20 mouse cellular contexts compared by ENCODE assay signal in genomic region chr12:105546538-105546937, GRCm38 (mm10). TPM values are rescaled to one million over a fixed set of nuclear protein-coding genes. Genes with fewer than 3 reads are reported as not detected.
DNase-seq lines count a peak whose midpoint lies in the region; ATAC-seq and TF ChIP-seq lines count a peak whose summit lies in the region.
"Had no signal": no experiment of that assay in that cellular context is flagged by ENCODE, and none has a peak within 500 bp of the region (broad histone marks: within the 10 kb centered on the region; RNA-seq: fewer than 3 reads in every experiment).

No protein-coding gene starts in this region.

- no peaks in the 10 kb centered on the region for H3K79me2 ChIP-seq in myocyte (ENCODE audit: control insufficient read depth, insufficient read depth)

- peaks cover 52% of the 10 kb centered on the region for H3K4me1 ChIP-seq in heart, embryonic 10.5 days
- H3K4me1 ChIP-seq in heart, embryonic 12.5 days (replicated peaks) = peaks cover 42% of the 10 kb centered on the region
- H3K4me1 ChIP-seq: forebrain, embryonic 15.5 days had no signal

- H3K36me3 ChIP-seq in heart, embryonic 10.5 days = no peaks in the 10 kb centered on the region
- H3K36me3 ChIP-seq in heart, embryonic 12.5 days = no peaks in the 10 kb centered on the region
- no peaks in the 10 kb centered on the region for H3K36me3 ChIP-seq in myocyte (ENCODE audit: control insufficient read depth, insufficient read depth)
- H3K36me3 ChIP-seq: embryonic facial prominence, embryonic 12.5 days; forebrain, embryonic 15.5 days; heart, embryonic 13.5 days; hindbrain, embryonic 12.5 days had no signal

- no peak overlapping the region for H3K4me2 ChIP-seq in heart, embryonic 12.5 days
- H3K4me2 ChIP-seq in myocyte (ENCODE audit: low read depth) = peak overlapping the region; percentile 57
- H3K4me2 ChIP-seq: embryonic facial prominence, embryonic 12.5 days; forebrain, embryonic 15.5 days; heart, embryonic 13.5 days; hindbrain, embryonic 12.5 days had no signal

- no peaks in the 10 kb centered on the region for H3K9me3 ChIP-seq in heart, embryonic 10.5 days
- no peaks in the 10 kb centered on the region for H3K9me3 ChIP-seq in heart, embryonic 12.5 days (replicated peaks)
- H3K9me3 ChIP-seq: embryonic facial prominence, embryonic 12.5 days; forebrain, embryonic 15.5 days; heart, embryonic 13.5 days; hindbrain, embryonic 12.5 days had no signal

- 0 out of 2 replicates have a peak overlapping the region, but pooled peaks have one; percentile 11 for H3K27ac ChIP-seq in heart, embryonic 10.5 days
- H3K27ac ChIP-seq in heart, embryonic 12.5 days (ENCODE audit: poor library complexity, severe bottlenecking) = no peak overlapping the region
- H3K27ac ChIP-seq: embryonic facial prominence, embryonic 12.5 days; forebrain, embryonic 15.5 days; heart, adult 2 months; hindbrain, embryonic 12.5 days had no signal

- DNase-seq in heart, embryonic 10.5 days (ENCODE audit: low spot score) = no peak
- peak; percentile 22 for DNase-seq in 3134 (ENCODE audit: extremely low read depth, insufficient read length, low spot score)
- peak; percentile 84 for DNase-seq in 3T3-L1 (ENCODE audit: low read depth, low spot score)
- DNase-seq in frontal cortex, postnatal 14 days (ENCODE audit: low spot score in 2 of 2) = no peak
- DNase-seq in kidney, postnatal 4 days = no peak
- DNase-seq: adrenal gland, adult 8-10 months; adrenal gland, postnatal 36 days; cerebellum, postnatal 14 days had no signal

- H3K4me3 ChIP-seq in heart, embryonic 10.5 days = no peak overlapping the region
- no peak overlapping the region for H3K4me3 ChIP-seq in heart, embryonic 12.5 days
- H3K4me3 ChIP-seq in myocyte = no peak overlapping the region
- H3K4me3 ChIP-seq: embryonic facial prominence, embryonic 12.5 days; forebrain, embryonic 15.5 days; heart, adult 2 months; heart, embryonic 13.5 days; hindbrain, embryonic 12.5 days had no signal

- H3K9ac ChIP-seq in heart, embryonic 12.5 days = no peak overlapping the region
- H3K9ac ChIP-seq: embryonic facial prominence, embryonic 12.5 days; forebrain, embryonic 15.5 days; hindbrain, embryonic 12.5 days had no signal

- no peak for ATAC-seq in heart, embryonic 12.5 days (ENCODE audit: insufficient number of reproducible peaks, low FRiP score)
- ATAC-seq: forebrain, embryonic 15.5 days; hindbrain, embryonic 16.5 days; inflammation-experienced regulatory T-cells, adult 6 months had no signal

- TF ChIP-seq POLR2A in myocyte (IDR thresholded peaks at IDR 0.05; ENCODE audit: insufficient read length, low read depth) = no peak

- no peak overlapping the region for H3ac ChIP-seq in myocyte (ENCODE audit: control insufficient read depth, insufficient read length)

- WGBS in heart, embryonic 10.5 days = 60% methylated on average over 6 of the region's 6 CpGs
- WGBS in heart, embryonic 12.5 days = 44% methylated on average over 6 of the region's 6 CpGs

- H3K27me3 ChIP-seq in heart, embryonic 10.5 days (ENCODE audit: insufficient read depth, poor library complexity, severe bottlenecking) = peaks cover 8% of the 10 kb centered on the region; the same call in 1 of the 2 replicates
- H3K27me3 ChIP-seq in heart, embryonic 12.5 days (replicated peaks) = 0 out of 2 replicates have a peak, but pooled peaks cover 14% of the 10 kb centered on the region
- no peaks in the 10 kb centered on the region for H3K27me3 ChIP-seq in myocyte (ENCODE audit: control insufficient read depth, insufficient read depth, insufficient read length)
- H3K27me3 ChIP-seq: embryonic facial prominence, embryonic 12.5 days; forebrain, embryonic 15.5 days had no signal

TF ChIP-seq in myocyte, 11 proteins besides CTCF, POLR2A, EP300 and RAD21:
- TF ChIP-seq TCF12 (IDR thresholded peaks at IDR 0.05; ENCODE audit: insufficient read depth, poor library complexity, severe bottlenecking) (no peak), USF1 (IDR thresholded peaks at IDR 0.05; ENCODE audit: low read depth) (peak; percentile 26)

RNA-seq across cellular contexts. Expression of gene Bdkrb2, which starts 16.5 kb away (rescaled TPM):
- 1.4 and 2.4 TPM in 2 replicates for polyA plus RNA-seq in heart, embryonic 10.5 days (2016; fragmentation: Nextera tagmentation; extraction: Ambion mirVana)
- polyA plus RNA-seq in heart, embryonic 12.5 days (2016; fragmentation: Nextera tagmentation; extraction: Ambion mirVana) = 1.5 and 1.6 TPM in 2 replicates
- 2.2 TPM for polyA plus RNA-seq in myocyte (2012; fragmentation: generic; extraction: Trizol)
- polyA plus RNA-seq: inflammation-experienced regulatory T-cells, adult 6 months had no signal

RNA-seq across cellular contexts. Expression of gene Bdkrb1, which starts 56.3 kb away (rescaled TPM):
- 0.22 TPM in 1 of 2 replicates, not detected in the other for polyA plus RNA-seq in heart, embryonic 10.5 days (2016; fragmentation: Nextera tagmentation; extraction: Ambion mirVana)
- not detected in 2 replicates for polyA plus RNA-seq in heart, embryonic 12.5 days (2016; fragmentation: Nextera tagmentation; extraction: Ambion mirVana)
- polyA plus RNA-seq in myocyte (2012; fragmentation: generic; extraction: Trizol) = 1.00 TPM
- polyA plus RNA-seq: cerebellum, adult 2 months; embryonic facial prominence, embryonic 12.5 days; forebrain, embryonic 11.5 days; heart, embryonic 13.5 days; heart, postnatal 0 days; hindbrain, embryonic 12.5 days had no signal

Comparison
In these comparisons a context has a peak if more than half of its experiments do, and no peak if none do; other contexts are left out.
1. DNase-seq: peak in 3134 (single experiment) and 3T3-L1 (single experiment); none in heart, embryonic 10.5 days (single experiment), frontal cortex, postnatal 14 days (0 of 2) and kidney, postnatal 4 days (0 of 2).